Mouse (Mus musculus): Measurements from ENCODE around the gene Ccdc17. TPM values are rescaled to one million over a fixed set of nuclear protein-coding genes. Genes with fewer than 3 reads are reported as not detected.

Gene Ccdc17
- polyA plus RNA-seq, 1 experiment, result 22.3 TPM

DNA sequence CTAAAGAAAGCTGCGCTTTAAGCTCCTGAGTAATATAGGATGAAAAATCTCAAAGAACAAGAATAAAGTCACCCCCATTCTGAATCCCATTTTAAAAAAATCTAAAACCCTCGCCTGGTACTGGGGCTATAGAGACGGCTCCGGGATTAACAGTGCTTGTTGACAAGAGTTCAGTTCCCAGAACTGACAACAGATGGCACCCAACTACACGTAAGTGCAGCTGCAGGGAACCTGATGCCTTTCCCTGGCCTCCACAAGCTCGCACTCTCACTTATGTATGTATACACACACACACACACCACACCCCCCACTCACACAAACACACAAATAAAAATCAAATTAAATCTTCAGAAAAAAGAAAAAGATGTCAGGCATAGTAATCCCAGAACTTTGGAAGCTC, 47.9 kb downstream of the Ccdc17 start:
- no peak for DNase-seq (ENCODE audit: low spot score)

DNA sequence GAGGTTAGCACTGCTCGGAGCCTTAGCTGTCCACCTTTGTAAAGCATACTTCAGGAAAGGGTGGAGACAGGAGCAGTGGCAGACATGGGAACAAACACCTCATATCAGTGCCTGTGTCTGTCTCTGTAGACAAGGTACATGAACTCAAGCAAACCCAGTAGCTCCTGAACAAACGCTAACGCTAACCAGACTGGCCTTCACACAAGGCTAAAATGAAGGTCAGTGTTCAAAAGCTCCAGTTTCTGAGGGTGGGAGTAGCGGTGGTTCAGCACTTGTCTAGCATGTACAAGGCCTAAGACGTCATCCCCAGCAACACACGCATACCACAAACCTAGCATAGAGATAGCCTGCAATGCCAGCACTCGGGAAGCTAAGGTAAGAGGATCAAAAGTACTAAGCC, 49.2 kb downstream of the Ccdc17 start:
- no peak for DNase-seq (ENCODE audit: low spot score)

GRCm38 (mm10) chr4:116649411-116649810, 53.0 kb downstream of the Ccdc17 start:
- no peak for DNase-seq (ENCODE audit: low spot score)

Other genes starting within 250 kb of the Ccdc17 start
- 23.6 and 29.6 TPM in 2 replicates for gene Mast2, start 132.5 kb upstream of the Ccdc17 start, polyA plus RNA-seq (2012; rRNA removed)
- 6.9 and 7.1 TPM in 2 replicates for gene Ipp, start 89.1 kb upstream of the Ccdc17 start, polyA plus RNA-seq (2012; rRNA removed)
- 9.0 and 10.6 TPM in 2 replicates for gene Tmem69, start 40.7 kb upstream of the Ccdc17 start, polyA plus RNA-seq (2012; rRNA removed)
- 54.1 and 56.4 TPM in 2 replicates for gene Gpbp1l1, start 39.0 kb upstream of the Ccdc17 start, polyA plus RNA-seq (2012; rRNA removed)
- gene Nasp, start 31.3 kb downstream of the Ccdc17 start, polyA plus RNA-seq (2012; rRNA removed), result 10.2 and 11.7 TPM in 2 replicates
- gene Akr1a1, start 55.0 kb downstream of the Ccdc17 start, polyA plus RNA-seq (2012; rRNA removed), result 520 and 554 TPM in 2 replicates
- gene Prdx1, start 88.9 kb downstream of the Ccdc17 start, polyA plus RNA-seq (2012; rRNA removed), result 456 and 471 TPM in 2 replicates
- 16.8 and 18.0 TPM in 2 replicates for gene Mmachc, start 111.8 kb downstream of the Ccdc17 start, polyA plus RNA-seq (2012; rRNA removed)
- 41.4 and 63.0 TPM in 2 replicates for gene Ccdc163, start 111.9 kb downstream of the Ccdc17 start, polyA plus RNA-seq (2012; rRNA removed)
- 7.2 and 7.7 TPM in 2 replicates for gene Tesk2, start 124.3 kb downstream of the Ccdc17 start, polyA plus RNA-seq (2012; rRNA removed)
- gene Toe1, start 211.0 kb downstream of the Ccdc17 start, polyA plus RNA-seq (2012; rRNA removed), result 25.8 and 31.2 TPM in 2 replicates
- gene Mutyh, start 211.1 kb downstream of the Ccdc17 start, polyA plus RNA-seq (2012; rRNA removed), result 5.0 and 6.6 TPM in 2 replicates
- 0.24 and 0.26 TPM in 2 replicates for gene Hpdl, start 225.1 kb downstream of the Ccdc17 start, polyA plus RNA-seq (2012; rRNA removed)

All from urinary bladder, adult 2 months (tissue).